Mouse (Mus musculus) cortical plate, adult 2 months (tissue): ENCODE results near the gene Hlcs.

Source experiments
- CTCF ChIP-seq: fragments of 200-500 bp; IDR thresholded peaks from 2 replicates; pipeline ENCODE4 v1.5.1; 2011; ENCODE audit warnings: mild to moderate bottlenecking, control low read depth, low read length; ENCODE audit not compliant: insufficient read depth; ENCODE audit errors: extremely low read depth
- POLR2A ChIP-seq: fragments of 200-500 bp; IDR thresholded peaks from 2 replicates; pipeline ENCODE4 v1.6.1; 2011; ENCODE audit warnings: mild to moderate bottlenecking, low read length, control low read depth; ENCODE audit not compliant: insufficient read depth; ENCODE audit errors: extremely low read depth

DNA sequence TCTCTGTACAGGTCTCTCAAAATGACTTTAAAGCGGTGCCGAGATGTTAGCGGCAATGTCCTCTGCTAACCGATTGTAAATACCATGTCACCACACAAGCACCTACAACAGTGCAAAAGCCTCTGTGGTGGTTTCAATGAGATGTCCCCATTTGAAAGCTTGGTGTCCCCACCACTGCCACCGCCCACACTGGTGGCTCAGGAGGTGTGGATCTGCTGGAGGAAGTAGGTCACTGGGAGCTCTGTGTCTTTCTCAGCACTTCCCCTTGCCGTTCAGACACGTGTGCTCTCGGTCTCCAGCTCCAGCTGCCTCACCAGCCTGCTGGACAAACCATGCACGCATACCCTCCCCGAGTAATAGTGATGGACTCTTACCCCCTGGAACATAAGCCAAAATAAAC lies 72.2 kb downstream of the Hlcs start:
- TF ChIP-seq POLR2A = no peak
- no peak for TF ChIP-seq CTCF
